8 mouse cellular contexts compared by ENCODE assay signal in the genomic region with DNA sequence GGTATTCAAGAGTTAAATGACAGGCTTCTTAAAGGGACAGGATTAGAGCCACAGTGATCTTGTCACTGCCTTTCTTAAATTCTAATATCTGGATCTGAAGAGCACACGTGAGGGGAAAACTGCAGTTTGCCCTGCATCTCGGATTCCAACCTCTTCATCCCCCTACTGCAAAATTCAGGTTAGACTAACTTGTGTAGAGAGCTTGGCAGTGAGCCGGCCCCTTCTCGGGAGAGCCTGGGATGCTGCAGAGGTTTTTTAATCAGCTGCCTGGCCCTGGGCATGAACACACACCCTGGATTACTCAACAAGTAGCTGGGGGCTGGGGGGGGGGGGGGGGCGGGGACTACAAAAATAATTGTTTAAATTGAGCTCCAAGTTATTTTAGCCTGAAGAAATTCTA.
A peak's percentile ranks its signal among the peaks of the same experiment; 100 is the strongest.
DNase-seq lines count a peak whose midpoint lies in the region.

No protein-coding gene starts in this region.

- intact Hi-C loops in gastrocnemius, postnatal 36 days (cut with DNase I): loop anchor here (5.0 kb wide), 3 partner anchors 220 to 425 kb away; a partner anchor contains a TSS
- intact Hi-C loops in heart, postnatal 14 days (cut with DNase I): loop anchor here (5.0 kb wide), 5 partner anchors 55 to 535 kb away; no protein-coding TSS in a partner anchor

- peak; percentile 6 for DNase-seq in gastrocnemius, adult 18-20 months (ENCODE audit: low spot score)
- no peak for DNase-seq in gastrocnemius, postnatal 36 days
- peak; percentile 55 to 56 for DNase-seq in cerebellum, postnatal 10 days
- peak; percentile 21 to 35 for DNase-seq in heart, postnatal 14 days
- DNase-seq in lung, postnatal 14 days: peak; percentile 31
- no peak for DNase-seq in frontal cortex, postnatal 10 days (ENCODE audit: low spot score in 2 of 2)
- no peak for DNase-seq in thymus, adult 18-20 months
- no peak for DNase-seq in adrenal gland, adult 18-20 months (ENCODE audit: low spot score in 2 of 2)

Comparison
In these comparisons a context has a peak if more than half of its experiments do, and no peak if none do; other contexts are left out.
1. DNase-seq: peak in gastrocnemius, adult 18-20 months (single experiment), cerebellum, postnatal 10 days (2 of 2), heart, postnatal 14 days (2 of 2) and lung, postnatal 14 days (single experiment); none in gastrocnemius, postnatal 36 days (0 of 2), frontal cortex, postnatal 10 days (0 of 2), thymus, adult 18-20 months (0 of 2) and adrenal gland, adult 18-20 months (0 of 2).